Mouse (Mus musculus): ENCODE results near the gene Tmem178. TPM values are rescaled to one million over a fixed set of nuclear protein-coding genes. Genes with fewer than 3 reads are reported as not detected.
A peak's percentile ranks its signal among the peaks of the same experiment; 100 is the strongest.

Gene Tmem178
- polyA plus RNA-seq, 1 experiment from 2014 or later = 41.6 TPM

DNA sequence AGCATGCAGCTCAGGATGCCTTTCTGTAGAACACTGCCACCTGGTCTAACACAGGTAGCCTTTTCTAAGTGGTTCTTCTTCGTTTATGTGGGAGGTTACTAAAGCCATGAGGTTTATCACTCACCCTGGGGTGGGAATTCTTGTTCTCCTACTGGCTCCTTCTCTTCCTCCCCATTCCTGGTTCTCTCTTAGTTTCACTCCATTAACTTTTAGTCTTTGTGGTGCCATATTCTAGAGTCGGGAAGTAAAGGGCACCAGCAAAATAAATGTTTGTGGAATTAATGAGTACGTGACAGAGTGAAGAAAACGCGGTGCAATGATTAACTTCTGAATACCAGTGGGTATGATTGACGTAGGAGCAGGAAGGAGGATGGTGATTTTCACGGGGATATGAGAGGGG, 28.5 kb downstream of the Tmem178 start:
- H3K27ac ChIP-seq (replicated peaks) = no peak overlapping the region
- no peak for ATAC-seq (ENCODE audit: low read depth)
- H3K4me2 ChIP-seq = no peak overlapping the region
- H3K9me3 ChIP-seq = no peaks in the 10 kb centered on the region
- no peaks in the 10 kb centered on the region for H3K27me3 ChIP-seq
- H3K36me3 ChIP-seq = no peaks in the 10 kb centered on the region
- no peak overlapping the region for H3K4me3 ChIP-seq
- no peak overlapping the region for H3K9ac ChIP-seq
- WGBS = 72% methylated on average over 7 of the region's 7 CpGs
- H3K4me1 ChIP-seq (replicated peaks) = peaks cover 62% of the 10 kb centered on the region

- H3K9ac ChIP-seq = no peak overlapping the region
- no peak overlapping the region for H3K4me3 ChIP-seq
- 84% methylated on average over 5 of the region's 5 CpGs for WGBS
- no peak for ATAC-seq (ENCODE audit: low read depth)
- no peak overlapping the region for H3K27ac ChIP-seq (replicated peaks)
- no peaks in the 10 kb centered on the region for H3K9me3 ChIP-seq
- no peaks in the 10 kb centered on the region for H3K36me3 ChIP-seq
- peaks cover 37% of the 10 kb centered on the region for H3K4me1 ChIP-seq (replicated peaks)
- H3K27me3 ChIP-seq = no peaks in the 10 kb centered on the region
- no peak overlapping the region for H3K4me2 ChIP-seq
Measured at GRCm38 (mm10) chr17:80977245-80977644, 32.8 kb downstream of the Tmem178 start.

DNA sequence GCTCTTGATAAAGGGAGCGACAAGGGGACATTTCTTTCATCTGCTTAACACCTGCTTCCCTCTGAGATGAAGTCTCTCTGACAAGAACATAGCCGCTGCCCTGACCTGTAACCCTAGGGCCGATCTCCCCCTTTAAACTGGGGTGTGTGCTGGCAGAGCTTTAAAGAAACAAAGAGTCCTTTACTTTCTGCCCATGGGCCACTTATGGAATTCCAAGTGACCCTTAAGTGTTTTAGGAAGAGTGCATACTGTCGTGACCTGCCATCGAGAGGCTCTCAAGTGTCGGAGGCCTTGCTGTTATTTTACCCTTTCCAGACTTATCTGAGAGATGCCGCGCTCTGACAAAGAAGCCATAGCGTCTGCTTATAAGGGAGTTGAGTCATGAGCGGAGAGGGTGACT, 35.7 kb downstream of the Tmem178 start:
- Histone ChIP-seq H3K4me3 (no peak overlapping the region), H3K36me3 (no peaks in the 10 kb centered on the region), H3K4me2 (no peak overlapping the region), H3K27me3 (no peaks in the 10 kb centered on the region), H3K4me1 (replicated peaks) (peaks cover 28% of the 10 kb centered on the region), H3K9ac (no peak overlapping the region), H3K27ac (replicated peaks) (no peak overlapping the region), H3K9me3 (no peaks in the 10 kb centered on the region)
- 78% methylated on average over 10 of the region's 10 CpGs for WGBS
- ATAC-seq (ENCODE audit: low read depth) = no peak

GRCm38 (mm10) chr17:80981721-80982411, 37.4 kb downstream of the Tmem178 start:
- Histone ChIP-seq H3K4me3 (no peak overlapping the region), H3K27me3 (no peaks in the 10 kb centered on the region), H3K9me3 (no peaks in the 10 kb centered on the region), H3K9ac (0 out of 2 replicates have a peak overlapping the region, but pooled peaks have one; percentile 6), H3K27ac (replicated peaks) (peak overlapping the region; percentile 70), H3K4me2 (peak overlapping the region; percentile 7; the same call in 1 of the 2 replicates), H3K36me3 (no peaks in the 10 kb centered on the region), H3K4me1 (replicated peaks) (peaks cover 28% of the 10 kb centered on the region)
- WGBS = 68% methylated on average over 12 of the region's 12 CpGs
- ATAC-seq (ENCODE audit: low read depth) = peak; percentile 48

DNA sequence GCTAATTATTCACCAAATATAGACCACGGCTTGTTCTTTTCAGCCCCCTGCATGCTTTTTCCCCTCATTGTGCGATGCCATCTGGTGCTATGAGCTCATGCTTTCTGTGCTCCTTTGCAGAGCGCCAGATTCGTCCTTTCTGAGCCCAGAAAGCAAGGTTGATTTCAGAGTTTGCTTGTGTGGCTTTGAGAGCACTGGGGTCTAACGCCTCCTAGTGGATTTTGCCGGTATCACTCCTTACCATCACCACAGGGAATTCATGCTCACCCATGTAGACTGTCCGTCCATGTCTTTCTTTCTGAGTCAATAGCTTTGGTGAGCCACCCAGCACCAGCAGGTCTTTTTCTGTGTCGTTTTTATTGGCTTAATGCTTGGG, 38.0 kb downstream of the Tmem178 start:
- Histone ChIP-seq H3K27me3 (no peaks in the 10 kb centered on the region), H3K9me3 (no peaks in the 10 kb centered on the region), H3K36me3 (no peaks in the 10 kb centered on the region), H3K4me1 (replicated peaks) (peaks cover 26% of the 10 kb centered on the region), H3K4me3 (no peak overlapping the region), H3K4me2 (peak overlapping the region; percentile 7; the same call in 1 of the 2 replicates), H3K9ac (no peak overlapping the region), H3K27ac (replicated peaks) (peak overlapping the region; percentile 70)
- peak; percentile 62; the same call in 1 of the 2 replicates for ATAC-seq (ENCODE audit: low read depth)
- 6% methylated on average over 8 of the region's 8 CpGs for WGBS

DNA sequence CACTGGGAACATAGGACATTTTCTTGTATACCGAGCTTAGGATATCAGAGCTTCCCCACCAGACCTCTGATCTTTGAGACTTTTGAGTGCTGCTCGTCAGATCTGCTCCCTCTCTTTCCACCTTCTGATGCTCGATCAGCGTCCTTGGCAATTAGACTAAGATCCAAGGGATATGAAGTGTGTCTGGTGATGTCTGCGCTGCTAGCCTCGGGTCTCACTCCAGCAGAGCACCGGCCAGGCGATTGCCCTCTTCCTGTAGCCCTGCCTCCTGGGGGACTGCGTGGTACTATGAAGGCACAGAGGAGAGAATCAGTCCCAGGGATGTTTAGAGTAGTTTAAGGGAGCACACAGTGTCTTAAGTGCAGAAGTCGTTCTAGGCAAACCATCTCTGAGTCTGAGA, 38.5 kb downstream of the Tmem178 start:
- ATAC-seq (ENCODE audit: low read depth) = no peak
- WGBS = 78% methylated on average over 10 of the region's 10 CpGs

GRCm38 (mm10) chr17:80991535-80992127, 47.2 kb downstream of the Tmem178 start:
- no peak overlapping the region for H3K4me2 ChIP-seq
- ATAC-seq (ENCODE audit: low read depth) = 0 out of 2 replicates have a peak, but pooled peaks have one; percentile 28
- no peaks in the 10 kb centered on the region for H3K9me3 ChIP-seq
- H3K36me3 ChIP-seq = peaks cover 2% of the 10 kb centered on the region; the same call in 1 of the 2 replicates
- no peaks in the 10 kb centered on the region for H3K27me3 ChIP-seq
- H3K9ac ChIP-seq = no peak overlapping the region
- WGBS = 72% methylated on average over 8 of the region's 8 CpGs
- H3K4me1 ChIP-seq (replicated peaks) = peaks cover 27% of the 10 kb centered on the region
- no peak overlapping the region for H3K4me3 ChIP-seq
- H3K27ac ChIP-seq (replicated peaks) = no peak overlapping the region

More for the DNA sequence above, 38.5 kb downstream of the Tmem178 start:
- Histone ChIP-seq H3K27ac (replicated peaks) (no peak overlapping the region), H3K4me1 (replicated peaks) (peaks cover 21% of the 10 kb centered on the region), H3K4me3 (no peak overlapping the region), H3K9ac (0 out of 2 replicates have a peak overlapping the region, but pooled peaks have one; percentile 34), H3K27me3 (no peaks in the 10 kb centered on the region), H3K9me3 (no peaks in the 10 kb centered on the region), H3K36me3 (no peaks in the 10 kb centered on the region), H3K4me2 (no peak overlapping the region)

DNA sequence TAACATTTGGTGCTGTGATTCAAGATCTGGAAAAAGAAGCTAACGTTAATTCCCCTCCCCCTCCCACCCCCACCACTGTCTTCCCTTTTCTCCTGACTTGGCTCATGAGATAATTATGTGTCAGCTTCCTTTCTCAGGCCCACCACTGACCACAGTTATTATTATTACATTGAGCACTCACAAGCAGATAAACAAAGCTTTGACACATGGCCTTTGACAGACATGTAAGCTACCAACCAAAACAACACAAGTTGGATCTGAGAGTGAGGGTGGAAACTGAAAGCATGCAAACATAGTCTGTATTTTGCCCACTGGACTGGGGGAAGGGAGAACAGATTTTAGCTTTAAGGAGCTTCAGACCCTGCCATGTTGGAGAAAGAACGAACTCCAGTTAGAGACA, 52.8 kb downstream of the Tmem178 start:
- Histone ChIP-seq H3K9ac (no peak overlapping the region), H3K4me3 (no peak overlapping the region), H3K36me3 (peaks cover 4% of the 10 kb centered on the region; the same call in 1 of the 2 replicates), H3K4me2 (no peak overlapping the region), H3K9me3 (no peaks in the 10 kb centered on the region), H3K27me3 (no peaks in the 10 kb centered on the region), H3K4me1 (replicated peaks) (peaks cover 26% of the 10 kb centered on the region; the same call in 1 of the 2 replicates), H3K27ac (replicated peaks) (no peak overlapping the region)
- 80% methylated on average over 2 of the region's 2 CpGs for WGBS
- ATAC-seq (ENCODE audit: low read depth) = no peak

GRCm38 (mm10) chr17:80998958-80999357, 54.5 kb downstream of the Tmem178 start:
- Histone ChIP-seq H3K27ac (replicated peaks) (no peak overlapping the region), H3K4me2 (no peak overlapping the region), H3K27me3 (no peaks in the 10 kb centered on the region), H3K9ac (no peak overlapping the region), H3K9me3 (no peaks in the 10 kb centered on the region), H3K4me3 (no peak overlapping the region), H3K36me3 (peaks cover 4% of the 10 kb centered on the region; the same call in 1 of the 2 replicates), H3K4me1 (replicated peaks) (peaks cover 19% of the 10 kb centered on the region; the same call in 1 of the 2 replicates)
- no peak for ATAC-seq (ENCODE audit: low read depth)
- 46% methylated on average over 6 of the region's 6 CpGs for WGBS

GRCm38 (mm10) chr17:81001010-81001409, 56.6 kb downstream of the Tmem178 start:
- 0 out of 2 replicates have a peak overlapping the region, but pooled peaks have one; percentile 18 for H3K27ac ChIP-seq (replicated peaks)
- H3K4me2 ChIP-seq = no peak overlapping the region
- peaks cover 4% of the 10 kb centered on the region; the same call in 1 of the 2 replicates for H3K36me3 ChIP-seq
- H3K9ac ChIP-seq = no peak overlapping the region
- H3K4me3 ChIP-seq = no peak overlapping the region
- ATAC-seq (ENCODE audit: low read depth) = no peak
- H3K9me3 ChIP-seq = no peaks in the 10 kb centered on the region
- 68% methylated on average over 12 of the region's 12 CpGs for WGBS
- H3K4me1 ChIP-seq (replicated peaks) = peaks cover 28% of the 10 kb centered on the region
- H3K27me3 ChIP-seq = no peaks in the 10 kb centered on the region

DNA sequence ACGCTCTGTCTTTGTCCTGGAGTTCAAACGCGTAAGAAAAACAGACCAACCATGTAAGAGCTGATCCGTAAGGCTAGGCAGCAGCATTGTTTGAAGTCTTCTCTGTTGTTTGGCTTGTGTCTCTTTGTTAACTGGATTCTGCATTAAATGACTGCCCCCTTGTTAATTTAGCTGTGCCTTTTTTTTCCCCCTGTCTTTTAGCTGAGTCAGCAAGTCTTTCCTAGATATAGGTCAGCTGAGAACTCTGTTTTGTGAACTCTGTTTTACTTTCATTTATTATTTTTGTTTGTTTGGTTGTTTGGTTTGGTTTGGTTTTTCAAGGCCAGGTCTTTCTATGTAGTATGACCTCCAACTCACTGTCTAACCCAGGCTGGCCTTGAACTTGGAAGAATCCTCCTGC, 57.2 kb downstream of the Tmem178 start:
- H3K4me1 ChIP-seq (replicated peaks) = peaks cover 35% of the 10 kb centered on the region
- H3K27ac ChIP-seq (replicated peaks) = no peak overlapping the region
- no peak overlapping the region for H3K4me3 ChIP-seq
- 73% methylated on average over 4 of the region's 4 CpGs for WGBS
- no peaks in the 10 kb centered on the region for H3K27me3 ChIP-seq
- no peaks in the 10 kb centered on the region for H3K9me3 ChIP-seq
- H3K4me2 ChIP-seq = no peak overlapping the region
- no peak for ATAC-seq (ENCODE audit: low read depth)
- peaks cover 2% of the 10 kb centered on the region; the same call in 1 of the 2 replicates for H3K36me3 ChIP-seq
- no peak overlapping the region for H3K9ac ChIP-seq

DNA sequence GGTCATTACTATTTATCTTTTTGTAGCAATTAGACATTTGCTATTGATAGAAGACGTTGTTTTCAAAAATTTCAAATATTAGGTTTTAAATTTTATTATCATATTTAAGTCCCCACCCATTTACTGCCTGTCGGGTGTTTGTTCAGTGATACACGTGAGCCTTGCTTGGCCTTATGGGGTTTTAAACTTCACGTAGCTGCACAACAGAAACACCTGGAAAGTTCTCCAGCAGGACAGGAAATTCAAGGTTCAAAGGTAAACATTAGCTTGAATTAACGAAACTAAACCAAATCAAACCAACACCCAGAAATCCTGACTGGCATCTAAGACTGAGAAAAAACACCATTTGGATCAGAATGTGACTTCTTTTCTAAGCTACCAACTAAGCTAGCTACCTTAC, 57.7 kb downstream of the Tmem178 start:
- H3K4me2 ChIP-seq = no peak overlapping the region
- H3K9me3 ChIP-seq = no peaks in the 10 kb centered on the region
- H3K4me3 ChIP-seq = no peak overlapping the region
- H3K36me3 ChIP-seq = no peaks in the 10 kb centered on the region
- no peak overlapping the region for H3K27ac ChIP-seq (replicated peaks)
- H3K9ac ChIP-seq = no peak overlapping the region
- peaks cover 36% of the 10 kb centered on the region for H3K4me1 ChIP-seq (replicated peaks)
- no peaks in the 10 kb centered on the region for H3K27me3 ChIP-seq
- WGBS = 84% methylated on average over 5 of the region's 5 CpGs
- ATAC-seq (ENCODE audit: low read depth) = no peak
